Mouse (Mus musculus) erythroblast, embryonic 14.5 days (primary cell): Measurements from ENCODE around the gene Adcy5.

ENCODE experiments used
- GATA1 ChIP-seq: IDR thresholded peaks from 2 replicates; pipeline ENCODE4 v1.6.1; 2012; ENCODE audit warnings: low read length, inconsistent platforms, mixed read lengths
- TAL1 ChIP-seq: IDR thresholded peaks from 3 replicates; pipeline ENCODE4 v1.6.1; 2012; ENCODE audit warnings: low read length, inconsistent platforms, mixed read lengths

GRCm38 (mm10) chr16:35287244-35287643 is 132.6 kb downstream of the Adcy5 start:
- no peak for TF ChIP-seq GATA1
- no peak for TF ChIP-seq TAL1
